Mouse (Mus musculus): ENCODE results near the gene Tusc2.

Tusc2 gene

GRCm38 (mm10) chr9:107587833-107588639 lies 25.0 kb downstream of the Tusc2 start:
- DNase-seq (ENCODE audit: low read depth, low spot score), result no peak

- DNase-seq (ENCODE audit: low read depth, low spot score), result no peak
Observed at GRCm38 (mm10) chr9:107590058-107590772, 27.2 kb downstream of the Tusc2 start.

GRCm38 (mm10) chr9:107590773-107591060 lies 27.7 kb downstream of the Tusc2 start:
- DNase-seq (ENCODE audit: low read depth, low spot score), result no peak

- no peak for DNase-seq (ENCODE audit: low read depth, low spot score)
Observed at GRCm38 (mm10) chr9:107593101-107593976, 30.3 kb downstream of the Tusc2 start.

GRCm38 (mm10) chr9:107594281-107595062 lies 31.4 kb downstream of the Tusc2 start:
- peak; percentile 44 for DNase-seq (ENCODE audit: low read depth, low spot score)

GRCm38 (mm10) chr9:107596619-107597569 lies 33.8 kb downstream of the Tusc2 start:
- no peak for DNase-seq (ENCODE audit: low read depth, low spot score)

GRCm38 (mm10) chr9:107598385-107598784 lies 35.3 kb downstream of the Tusc2 start:
- DNase-seq (ENCODE audit: low read depth, low spot score), result no peak

GRCm38 (mm10) chr9:107599433-107599832 lies 36.4 kb downstream of the Tusc2 start:
- DNase-seq (ENCODE audit: low read depth, low spot score), result no peak

GRCm38 (mm10) chr9:107599842-107600241 lies 36.8 kb downstream of the Tusc2 start:
- no peak for DNase-seq (ENCODE audit: low read depth, low spot score)

GRCm38 (mm10) chr9:107600745-107601144 lies 37.7 kb downstream of the Tusc2 start:
- no peak for DNase-seq (ENCODE audit: low read depth, low spot score)

GRCm38 (mm10) chr9:107601275-107601674 lies 38.2 kb downstream of the Tusc2 start:
- no peak for DNase-seq (ENCODE audit: low read depth, low spot score)

GRCm38 (mm10) chr9:107602068-107602648 lies 39.1 kb downstream of the Tusc2 start:
- DNase-seq (ENCODE audit: low read depth, low spot score), result peak; percentile 90

GRCm38 (mm10) chr9:107603251-107603650 lies 40.2 kb downstream of the Tusc2 start:
- DNase-seq (ENCODE audit: low read depth, low spot score), result peak; percentile 87

GRCm38 (mm10) chr9:107605041-107605661 lies 42.1 kb downstream of the Tusc2 start:
- no peak for DNase-seq (ENCODE audit: low read depth, low spot score)

GRCm38 (mm10) chr9:107606591-107606990 lies 43.5 kb downstream of the Tusc2 start:
- DNase-seq (ENCODE audit: low read depth, low spot score), result no peak

GRCm38 (mm10) chr9:107607036-107607435 lies 44.0 kb downstream of the Tusc2 start:
- no peak for DNase-seq (ENCODE audit: low read depth, low spot score)

- DNase-seq (ENCODE audit: low read depth, low spot score), result no peak
Observed at GRCm38 (mm10) chr9:107607653-107608245, 44.7 kb downstream of the Tusc2 start.

GRCm38 (mm10) chr9:107608741-107609432 lies 45.8 kb downstream of the Tusc2 start, which contains the start of gene Sema3b:
Sema3b (minus strand) TSS chr9:107609229.
- DNase-seq (ENCODE audit: low read depth, low spot score), result no peak
